Mouse (Mus musculus) kidney, embryonic 14.5 days (tissue): ENCODE data around the gene Rest. TPM values are rescaled to one million over a fixed set of nuclear protein-coding genes. Genes with fewer than 3 reads are reported as not detected.

Experiments used
- ATAC-seq: fragments of 200-750 bp; cut with Nextera tagmentation; 2 replicates; pipeline ENCODE4 v1.8.0; 2017; ENCODE audit warnings: moderate number of reproducible peaks, mild to moderate bottlenecking, moderate TSS enrichment, moderate library complexity; ENCODE audit not compliant: low FRiP score, low TSS enrichment
- H3K27ac ChIP-seq: fragments of 300-500 bp; sonication (generic); 2 replicates; pipeline ENCODE4 v1.5.1; 2014; ENCODE audit warnings: low read depth, mild to moderate bottlenecking, low read length, moderate library complexity, mixed read lengths
- H3K27me3 ChIP-seq: fragments of 300-500 bp; sonication (generic); 2 replicates; pipeline ENCODE4 v1.6.1; 2014; ENCODE audit warnings: mild to moderate bottlenecking, low read length; ENCODE audit not compliant: control insufficient read depth, insufficient read depth
- H3K36me3 ChIP-seq: fragments of 300-500 bp; sonication (generic); 2 replicates; pipeline ENCODE4 v1.6.1; 2014; ENCODE audit warnings: low read length, mixed read lengths; ENCODE audit not compliant: control insufficient read depth, insufficient read depth
- H3K4me1 ChIP-seq: fragments of 300-500 bp; sonication (generic); 2 replicates; pipeline ENCODE4 v1.6.1; 2014; ENCODE audit warnings: low read length, mixed read lengths; ENCODE audit not compliant: control insufficient read depth, insufficient read depth
- H3K4me2 ChIP-seq: fragments of 300-500 bp; sonication (generic); replicated peaks from 2 replicates; pipeline ENCODE4 v1.6.1; 2014; ENCODE audit warnings: low read depth, mild to moderate bottlenecking, low read length
- H3K4me3 ChIP-seq: fragments of 300-500 bp; sonication (generic); 2 replicates; pipeline ENCODE4 v1.5.1; 2014; ENCODE audit warnings: mild to moderate bottlenecking, low read length
- H3K9ac ChIP-seq: fragments of 300-500 bp; sonication (generic); 2 replicates; pipeline ENCODE4 v1.6.1; 2014; ENCODE audit warnings: low read depth, mild to moderate bottlenecking, low read length, moderate library complexity
- H3K9me3 ChIP-seq: fragments of 300-500 bp; sonication (generic); 2 replicates; pipeline ENCODE4 v1.6.1; 2016; ENCODE audit warnings: low read length; ENCODE audit not compliant: control insufficient read depth
- WGBS: fragments of 180-500 bp; shearing (Covaris S2); extraction: QIAGEN DNeasy Blood & Tissue Kit; methylation state at CpG from one replicate; pipeline ENCODE4 v1.1.7; 2014; 5-methylcytosine and 5-hydroxymethylcytosine counted together
- polyA plus RNA-seq: library from polyadenylated mRNA; unstranded; fragments of >200 nt; fragmentation: Nextera tagmentation; extraction: Ambion mirVana; gene quantifications from 2 replicates; pipeline ENCODE4 v1.2.1, GENCODE M21; 2014

Rest gene
- polyA plus RNA-seq, 1 experiment from 2014 or later, result 54.2 TPM

DNA sequence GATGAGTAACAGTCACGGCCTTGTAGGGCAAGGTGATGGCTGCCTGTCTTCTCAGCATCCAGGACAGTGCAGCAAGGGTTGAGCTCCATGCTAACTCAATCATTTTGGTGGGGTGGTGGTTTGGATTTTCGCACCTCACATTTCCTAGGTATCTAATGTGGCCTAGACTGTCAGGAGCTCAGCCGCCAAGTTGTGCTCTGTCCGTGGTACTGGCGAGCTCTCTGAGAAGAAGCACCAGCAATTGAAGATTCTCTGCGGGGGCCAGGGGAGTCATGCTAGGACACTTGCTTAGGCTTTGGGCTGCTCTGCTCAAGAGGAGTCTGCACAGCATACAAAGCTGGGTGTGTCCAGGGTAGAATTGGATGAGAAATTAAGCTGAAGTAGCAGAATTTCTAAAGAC is 22.6 kb downstream of the Rest start:
- Histone ChIP-seq H3K9ac (no peak overlapping the region), H3K9me3 (no peaks in the 10 kb centered on the region), H3K4me1 (no peaks in the 10 kb centered on the region), H3K27ac (no peak overlapping the region), H3K27me3 (no peaks in the 10 kb centered on the region), H3K36me3 (peaks cover 57% of the 10 kb centered on the region), H3K4me2 (no peak overlapping the region), H3K4me3 (no peak overlapping the region)
- WGBS, result 84% methylated on average over 6 of the region's 6 CpGs
- ATAC-seq, result no peak

DNA sequence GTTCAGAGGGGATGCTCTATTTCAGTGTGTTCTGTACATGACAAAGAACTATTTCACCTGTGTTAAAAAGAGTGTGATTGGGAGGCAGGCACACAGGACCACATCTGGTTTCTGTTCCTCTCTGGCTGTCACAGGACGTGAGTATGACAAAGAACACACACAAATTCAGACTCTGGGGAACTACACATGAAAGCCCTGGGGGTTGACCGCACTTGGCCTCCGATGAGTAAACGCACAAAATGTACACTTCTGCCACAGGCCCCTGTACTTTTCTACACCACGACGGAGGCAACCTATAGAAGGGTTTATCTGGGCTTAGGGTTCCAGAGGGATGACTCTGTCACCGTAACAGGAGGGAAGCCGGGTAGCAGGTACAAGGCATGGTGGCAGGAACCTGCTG is 24.4 kb downstream of the Rest start:
- Histone ChIP-seq H3K4me1 (no peaks in the 10 kb centered on the region), H3K36me3 (peaks cover 63% of the 10 kb centered on the region), H3K27me3 (no peaks in the 10 kb centered on the region), H3K4me3 (no peak overlapping the region), H3K27ac (no peak overlapping the region), H3K4me2 (no peak overlapping the region), H3K9me3 (no peaks in the 10 kb centered on the region), H3K9ac (no peak overlapping the region)
- WGBS, result 89% methylated on average over 8 of the region's 8 CpGs
- ATAC-seq, result no peak

DNA sequence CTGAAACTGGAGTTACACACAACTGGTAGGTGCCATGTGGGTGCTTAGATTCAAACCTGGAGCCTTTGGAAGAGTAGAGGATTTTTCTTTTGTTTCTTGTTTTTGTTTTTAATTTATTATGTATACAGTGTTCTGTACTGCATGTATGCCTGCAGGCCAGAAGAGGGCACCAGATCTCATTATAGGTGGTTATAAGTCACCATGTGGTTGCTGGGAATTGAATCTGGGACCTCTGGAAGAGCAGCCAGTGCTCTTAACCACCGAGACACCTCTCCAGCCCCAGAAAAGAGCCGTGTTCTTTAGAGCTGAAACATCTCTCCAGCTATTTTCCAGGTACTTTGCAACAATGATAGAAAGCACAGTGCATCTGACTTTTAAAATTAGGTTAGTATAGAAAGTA is 25.3 kb downstream of the Rest start:
- WGBS, result 91% methylated on average over 2 of the region's 2 CpGs

DNA sequence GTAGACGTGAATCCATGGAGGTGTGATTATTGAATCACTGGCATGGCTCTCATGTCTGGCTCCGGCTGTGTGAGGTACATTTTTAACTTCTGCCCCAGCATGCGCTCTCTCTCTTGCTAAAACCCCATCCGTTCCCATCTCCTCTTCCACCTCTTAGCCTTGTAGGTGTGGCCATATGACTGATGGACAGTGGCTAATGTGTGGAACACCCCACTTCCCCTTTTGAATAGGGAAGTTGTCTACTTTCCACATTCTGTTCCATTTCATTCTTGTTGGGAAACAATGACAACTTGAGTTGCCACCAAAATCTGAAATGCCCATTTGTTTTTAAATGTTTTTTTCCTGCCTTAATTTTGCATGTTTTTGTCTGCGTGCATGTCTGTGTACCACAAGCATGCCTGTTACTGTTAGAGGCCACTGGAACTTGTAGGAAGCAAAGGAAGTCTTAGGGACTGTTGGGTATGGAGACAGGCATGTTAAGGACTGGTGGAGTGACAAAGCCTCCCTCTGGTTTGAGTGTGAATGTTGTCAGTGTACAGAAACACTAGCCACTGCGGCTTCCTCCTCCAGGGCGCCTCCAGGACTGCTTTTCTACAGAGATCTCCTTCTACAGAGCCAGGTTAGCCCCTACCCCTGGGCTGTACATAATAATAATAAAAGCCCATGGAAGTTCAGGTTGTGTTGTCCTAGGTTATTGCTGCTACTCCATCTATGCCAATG is 27.7 kb downstream of the Rest start:
- H3K27ac ChIP-seq, result no peak overlapping the region
- no peaks in the 10 kb centered on the region for H3K9me3 ChIP-seq
- peaks cover 68% of the 10 kb centered on the region for H3K36me3 ChIP-seq
- H3K4me1 ChIP-seq, result no peaks in the 10 kb centered on the region
- H3K27me3 ChIP-seq, result no peaks in the 10 kb centered on the region
- no peak overlapping the region for H3K4me2 ChIP-seq
- H3K4me3 ChIP-seq, result no peak overlapping the region
- H3K9ac ChIP-seq, result no peak overlapping the region
- ATAC-seq, result no peak
- WGBS, result 87% methylated on average over 7 of the region's 7 CpGs

More for the DNA sequence above, 25.3 kb downstream of the Rest start:
- no peak overlapping the region for H3K4me2 ChIP-seq
- H3K4me1 ChIP-seq, result no peaks in the 10 kb centered on the region
- no peak overlapping the region for H3K4me3 ChIP-seq
- peaks cover 68% of the 10 kb centered on the region for H3K36me3 ChIP-seq
- H3K9ac ChIP-seq, result no peak overlapping the region
- H3K27me3 ChIP-seq, result no peaks in the 10 kb centered on the region
- ATAC-seq, result no peak
- no peaks in the 10 kb centered on the region for H3K9me3 ChIP-seq
- H3K27ac ChIP-seq, result no peak overlapping the region

DNA sequence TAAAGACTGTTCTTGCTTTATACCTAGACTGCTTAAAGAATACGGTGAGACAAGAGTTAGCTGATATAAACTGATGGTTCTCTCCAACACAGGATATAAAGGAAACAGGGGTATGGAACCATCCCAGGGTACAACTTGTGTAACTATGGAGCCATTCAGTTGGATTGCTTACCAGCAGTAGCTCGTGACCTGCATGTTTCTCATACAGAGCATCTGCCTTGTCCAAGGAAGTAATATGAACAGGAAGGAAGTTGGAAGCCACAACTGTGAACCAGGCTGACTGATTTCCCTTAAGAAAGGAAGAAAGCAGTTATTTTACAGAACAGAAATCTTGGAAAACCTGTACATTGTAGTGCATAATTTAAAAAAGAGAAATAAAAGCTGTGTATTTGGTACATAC is 34.2 kb downstream of the Rest start:
- Histone ChIP-seq H3K9me3 (no peaks in the 10 kb centered on the region), H3K9ac (no peak overlapping the region), H3K27ac (no peak overlapping the region), H3K27me3 (no peaks in the 10 kb centered on the region), H3K36me3 (peaks cover 54% of the 10 kb centered on the region), H3K4me2 (no peak overlapping the region), H3K4me3 (no peak overlapping the region), H3K4me1 (no peaks in the 10 kb centered on the region)
- ATAC-seq, result no peak
- WGBS, result 93% methylated on average over 2 of the region's 2 CpGs

DNA sequence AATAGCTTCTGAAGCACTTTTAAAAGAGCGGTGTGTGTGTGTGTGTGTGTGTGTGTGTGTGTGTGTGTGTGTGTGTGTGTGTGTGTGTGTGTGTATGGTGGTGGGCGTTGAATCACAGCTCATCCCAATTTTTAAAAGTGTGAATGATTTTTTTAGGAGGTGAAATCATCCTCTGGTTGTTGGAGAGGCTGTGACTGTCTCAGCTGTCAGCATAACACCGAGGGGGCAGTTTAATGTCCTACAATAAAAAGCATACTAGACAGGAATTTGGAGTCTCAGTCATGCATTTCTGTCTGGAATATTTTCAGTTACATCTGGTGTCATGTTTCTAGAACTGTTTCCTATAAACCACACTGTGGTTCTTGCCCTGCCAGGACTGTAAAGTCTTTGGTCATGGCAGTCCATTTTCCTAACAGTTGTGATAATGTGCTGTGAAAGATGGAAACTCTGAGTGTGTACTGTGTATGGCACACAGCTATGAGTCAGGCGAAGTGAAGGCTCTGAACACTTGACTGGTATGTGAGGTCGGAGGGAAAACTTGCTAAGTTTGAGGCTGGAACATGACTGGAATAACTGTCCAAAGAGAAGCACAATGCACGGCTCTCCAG is 36.1 kb downstream of the Rest start:
- Histone ChIP-seq H3K9me3 (no peaks in the 10 kb centered on the region), H3K9ac (no peak overlapping the region), H3K36me3 (peaks cover 54% of the 10 kb centered on the region), H3K27me3 (no peaks in the 10 kb centered on the region), H3K27ac (no peak overlapping the region), H3K4me3 (no peak overlapping the region), H3K4me1 (no peaks in the 10 kb centered on the region), H3K4me2 (no peak overlapping the region)
- WGBS, result 88% methylated on average over 6 of the region's 6 CpGs
- ATAC-seq, result no peak

DNA sequence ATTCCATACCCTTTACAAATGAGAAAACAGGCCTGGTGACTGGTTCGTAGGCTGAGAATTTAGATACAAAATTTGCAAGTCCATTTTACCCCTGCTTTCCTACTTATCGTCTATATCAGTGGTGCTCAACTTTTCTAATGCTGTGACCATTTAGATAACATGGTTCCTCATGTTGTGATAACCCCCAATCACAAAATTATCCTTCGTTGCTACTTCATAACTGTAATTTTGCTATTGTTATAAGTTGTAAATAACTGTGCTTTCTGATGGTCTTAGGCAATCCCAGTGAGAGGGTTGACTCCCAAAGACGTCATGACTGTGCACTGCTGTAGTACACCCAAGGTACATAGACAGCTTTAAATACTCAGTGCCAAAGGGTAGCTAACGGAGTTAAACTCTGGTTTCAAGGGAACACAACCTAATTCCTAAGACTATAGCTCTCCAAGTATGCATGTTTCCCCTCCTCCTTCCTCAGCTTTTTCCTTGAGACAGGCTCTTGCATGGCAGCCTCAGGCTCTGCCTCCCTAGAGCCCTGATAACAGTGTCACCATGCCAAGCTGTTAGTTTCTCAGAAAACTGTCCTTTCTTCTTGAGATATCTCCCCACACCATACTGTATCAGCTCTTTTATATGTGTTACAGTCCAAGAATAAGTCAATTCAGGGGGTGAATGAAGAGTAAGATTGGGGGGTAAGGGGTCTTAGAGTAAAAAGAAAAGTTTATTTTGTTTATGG is 42.7 kb downstream of the Rest start:
- Histone ChIP-seq H3K27ac (no peak overlapping the region), H3K9me3 (no peaks in the 10 kb centered on the region), H3K4me3 (peak overlapping the region; percentile 77), H3K4me2 (peak overlapping the region; percentile 89), H3K9ac (no peak overlapping the region; the same call in 1 of the 2 replicates), H3K4me1 (peaks cover 19% of the 10 kb centered on the region), H3K36me3 (peaks cover 36% of the 10 kb centered on the region), H3K27me3 (no peaks in the 10 kb centered on the region)
- no peak for ATAC-seq
- WGBS, result 77% methylated on average over 5 of the region's 5 CpGs

DNA sequence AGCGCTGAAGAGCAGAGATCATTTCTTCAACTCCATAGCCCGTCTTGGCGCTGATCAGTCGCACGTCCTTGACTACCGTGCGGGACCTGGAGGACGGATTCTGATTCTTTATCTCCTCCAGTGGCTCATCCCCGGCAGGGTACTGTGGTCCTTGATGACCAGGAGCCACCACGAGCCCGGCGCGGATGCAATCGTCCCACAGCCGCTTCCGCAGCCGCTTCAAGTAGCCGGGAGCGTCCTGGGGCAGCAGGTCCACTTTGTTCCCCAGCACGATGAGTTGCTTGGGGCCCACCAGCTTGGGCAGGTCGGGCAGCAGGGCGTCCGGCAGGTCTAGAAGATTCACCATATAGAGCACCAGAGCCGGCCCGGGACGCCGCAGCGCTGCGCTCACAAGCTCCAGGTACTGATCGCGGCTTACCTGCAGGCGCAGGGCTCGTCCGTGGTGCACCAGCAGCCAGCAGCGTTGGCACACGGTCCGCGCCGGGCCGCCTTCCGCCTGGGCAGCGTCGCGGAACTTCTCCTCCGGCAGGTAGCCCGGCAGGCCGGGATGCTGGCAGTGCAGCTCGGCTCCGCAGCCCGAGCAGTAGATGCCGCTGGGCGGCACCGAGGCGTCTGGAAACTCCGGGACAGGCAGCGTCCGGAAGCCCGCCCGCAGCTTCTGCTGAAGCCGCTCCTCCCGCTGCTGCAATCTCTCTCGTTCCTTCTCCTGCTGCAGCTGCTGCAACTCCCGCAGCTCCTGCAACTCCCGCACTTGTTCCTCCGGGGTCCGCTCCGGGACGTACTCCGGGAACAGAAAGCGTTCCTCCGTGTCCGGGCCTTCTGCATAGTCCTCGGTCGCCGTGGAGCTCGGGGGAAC is 44.0 kb downstream of the Rest start:
- Histone ChIP-seq H3K4me2 (peak overlapping the region; percentile 89), H3K27me3 (no peaks in the 10 kb centered on the region)
- peak; percentile 18 for ATAC-seq

More for the DNA sequence above, 44.0 kb downstream of the Rest start:
- Histone ChIP-seq H3K4me3 (peak overlapping the region; percentile 77), H3K27ac (peak overlapping the region; percentile 92; the same call in 1 of the 2 replicates), H3K9me3 (no peaks in the 10 kb centered on the region), H3K36me3 (peaks cover 39% of the 10 kb centered on the region), H3K9ac (peak overlapping the region; percentile 89), H3K4me1 (peaks cover 19% of the 10 kb centered on the region)
- WGBS, result under 1% methylated on average over 75 of the region's 76 CpGs
